Mouse (Mus musculus): ENCODE results near the gene Glra1.

The Glra1 gene

GRCm38 (mm10) chr11:55517666-55518065 lies 90.3 kb downstream of the Glra1 start:
- DNase-seq: no peak

- no peak for DNase-seq
Measured at GRCm38 (mm10) chr11:55511374-55511773, 96.6 kb downstream of the Glra1 start.

DNA sequence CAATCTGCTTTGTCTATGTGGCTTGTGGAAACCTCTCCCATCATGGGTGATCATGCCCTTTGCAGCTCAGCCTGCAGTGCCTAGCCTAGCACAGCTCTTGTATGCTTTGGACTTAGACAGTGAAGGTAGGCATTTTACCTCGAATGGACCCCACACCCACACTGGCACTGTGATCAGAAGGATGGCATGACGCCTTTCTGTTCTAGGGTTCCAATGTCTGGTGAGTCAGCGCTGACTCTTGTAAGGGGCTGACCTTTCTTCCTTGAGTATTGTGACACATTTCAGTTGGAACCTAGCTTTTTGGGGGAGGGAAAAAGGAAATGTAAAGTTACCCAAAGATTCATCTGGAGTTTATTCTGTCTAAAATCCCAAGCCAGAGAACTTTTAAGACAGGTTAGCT lies 102.5 kb downstream of the Glra1 start:
- no peak for DNase-seq

- no peak for DNase-seq
Measured at GRCm38 (mm10) chr11:55502886-55503285, 105.1 kb downstream of the Glra1 start.

DNA sequence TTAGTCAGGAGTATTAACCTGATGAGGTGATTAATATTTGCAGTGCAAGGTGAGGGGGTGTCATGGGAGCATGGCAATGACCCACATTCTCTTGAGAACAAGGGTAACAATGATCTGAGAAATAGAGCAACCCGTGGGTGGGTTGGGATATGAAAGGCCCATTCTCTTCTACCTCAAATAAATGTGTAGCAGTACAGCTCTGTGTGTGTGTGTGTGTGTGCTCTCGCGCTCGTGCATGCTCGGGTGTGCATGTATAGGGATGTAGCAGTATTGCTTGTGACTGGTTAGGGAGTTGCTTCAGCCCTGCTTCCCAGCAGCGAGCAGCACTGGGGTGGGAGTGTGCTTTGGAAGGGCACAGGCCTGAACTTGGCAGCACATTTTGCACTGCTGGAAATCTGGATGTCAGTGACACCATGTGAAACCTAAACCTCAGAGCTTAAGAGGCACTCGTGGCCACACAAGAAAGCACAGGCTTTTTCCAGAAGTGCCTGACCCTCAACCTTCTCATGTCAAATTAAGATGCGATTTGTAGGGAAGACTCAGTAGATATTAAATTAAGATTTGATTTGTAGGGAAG lies 106.0 kb downstream of the Glra1 start:
- DNase-seq: no peak

GRCm38 (mm10) chr11:55497885-55498284 lies 110.1 kb downstream of the Glra1 start:
- peak; percentile 34 to 40 for DNase-seq

- DNase-seq: no peak
Measured at GRCm38 (mm10) chr11:55496158-55496557, 111.8 kb downstream of the Glra1 start.

DNA sequence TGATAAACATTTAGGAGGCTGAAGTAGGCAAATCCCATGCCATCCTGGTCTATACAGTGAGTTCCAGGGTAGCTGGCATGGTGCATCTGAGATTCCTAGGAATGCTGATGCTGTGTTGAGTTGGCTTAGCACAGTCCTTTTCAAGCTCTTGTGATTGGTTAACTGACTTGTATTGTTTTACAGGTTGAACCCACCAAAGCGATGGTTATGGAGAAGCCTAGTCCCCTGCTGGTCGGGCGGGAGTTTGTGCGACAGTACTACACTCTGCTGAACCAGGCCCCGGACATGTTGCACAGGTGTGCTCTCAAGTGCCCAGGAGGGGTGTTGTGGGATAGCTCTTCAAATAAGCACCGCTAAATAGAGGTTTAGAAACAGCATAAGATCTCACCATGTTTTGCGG lies 122.6 kb downstream of the Glra1 start:
- no peak for DNase-seq

DNA sequence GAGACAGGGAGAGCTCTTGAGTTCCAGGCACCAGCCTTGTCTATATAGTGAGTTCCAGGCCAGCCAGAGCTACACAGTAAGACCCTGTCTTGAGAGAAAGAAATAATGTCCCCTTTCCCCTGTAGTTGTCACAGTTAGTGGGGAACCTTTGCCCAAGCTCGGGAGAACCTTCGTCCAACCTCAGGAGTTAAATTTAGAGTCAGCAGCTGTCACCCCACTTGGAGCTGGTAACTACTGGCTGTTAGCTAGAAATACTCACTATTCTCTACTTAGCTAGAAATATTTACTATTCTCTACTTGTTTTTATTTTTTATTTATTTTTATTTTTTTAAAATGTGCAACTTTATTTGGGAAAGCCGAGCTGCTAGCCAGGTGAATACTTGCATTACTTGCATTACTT lies 134.8 kb downstream of the Glra1 start:
- DNase-seq: no peak

GRCm38 (mm10) chr11:55471467-55471866 lies 136.5 kb downstream of the Glra1 start:
- DNase-seq: no peak

- no peak for DNase-seq
Measured at GRCm38 (mm10) chr11:55470761-55471160, 137.2 kb downstream of the Glra1 start.

DNA sequence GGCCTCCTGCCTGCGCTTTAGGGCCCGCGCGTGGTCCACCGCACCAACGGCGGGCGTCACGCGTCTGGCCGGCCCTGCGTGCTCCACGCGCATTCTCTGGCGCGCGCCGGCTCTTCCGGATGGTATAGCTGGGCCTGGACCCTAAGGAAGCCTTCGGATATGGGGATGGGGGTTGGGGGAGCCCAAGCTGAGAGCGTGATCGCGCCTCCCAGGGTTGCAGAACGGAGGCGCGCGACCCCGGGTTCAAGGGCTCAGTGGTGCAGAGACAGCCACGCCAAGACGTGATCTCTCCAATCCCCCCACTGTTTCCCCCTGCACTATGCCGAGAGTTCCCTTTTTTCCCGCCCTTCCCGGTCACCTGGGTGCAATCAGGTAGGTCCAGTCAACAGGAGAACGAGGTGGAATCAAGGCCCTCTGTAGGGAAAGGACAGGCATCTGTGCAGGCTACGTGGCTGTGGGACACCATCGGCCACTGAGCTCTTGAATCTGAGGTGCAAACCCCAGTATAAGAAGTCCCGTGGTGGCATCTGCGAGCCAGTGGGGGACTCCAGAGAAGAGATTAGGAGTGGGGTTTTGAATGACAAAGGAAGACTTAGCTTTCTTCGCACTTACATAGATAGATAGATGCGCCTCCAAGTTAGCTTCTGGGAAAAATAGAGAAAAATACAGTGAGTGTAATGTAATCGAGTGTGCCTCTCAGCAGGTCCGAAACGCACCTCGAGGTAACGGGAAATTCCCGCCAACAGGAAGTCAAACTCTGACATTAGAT lies 137.9 kb downstream of the Glra1 start:
- peak in 1 of 2 experiments; percentile 34 for DNase-seq

DNA sequence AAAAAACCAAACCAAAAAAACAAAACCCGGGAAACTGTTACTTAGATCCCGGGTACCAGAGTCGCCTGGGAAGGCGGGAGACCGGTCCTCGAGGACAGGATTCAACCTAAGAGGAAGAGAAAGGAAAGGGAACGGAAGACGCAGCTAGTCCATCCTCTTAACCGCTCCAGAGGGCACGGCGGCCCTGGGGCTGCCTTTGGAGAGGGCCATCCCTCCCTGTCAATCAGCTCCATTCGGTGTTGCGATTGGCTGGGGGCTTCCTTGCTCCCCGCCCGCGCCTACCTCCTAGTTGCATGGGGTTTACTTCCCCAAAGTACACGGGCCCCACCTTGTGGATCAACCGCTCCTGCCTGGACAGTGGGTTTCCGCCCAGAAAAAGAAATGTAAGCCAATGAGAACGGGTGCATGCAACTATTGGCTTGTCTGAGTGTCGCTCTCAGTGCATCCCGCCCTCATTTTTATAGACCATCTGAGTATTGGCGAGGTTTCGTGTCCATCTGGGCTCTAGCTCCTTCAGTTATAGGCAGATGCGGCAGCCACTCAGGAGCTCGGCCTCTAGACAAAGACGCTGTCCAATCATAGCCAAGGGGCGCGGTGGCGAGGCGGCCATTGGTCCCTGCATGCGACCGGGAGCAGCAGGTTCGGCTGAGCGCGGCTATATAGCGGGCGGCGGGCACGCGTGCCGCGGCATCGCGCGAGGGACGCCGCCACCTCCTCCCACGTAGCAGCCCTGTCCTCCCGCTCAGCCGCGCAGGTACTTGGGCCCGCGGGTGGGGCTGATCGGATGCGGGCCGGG lies 138.8 kb downstream of the Glra1 start, which contains the start of gene G3bp1:
TSS of gene G3bp1 (plus strand) at position 638 of the 796 bp plus-strand sequence.
- peak; percentile 99 to 100 for DNase-seq

GRCm38 (mm10) chr11:55468611-55469047 lies 139.4 kb downstream of the Glra1 start:
- DNase-seq: peak in 1 of 2 experiments; percentile 44

GRCm38 (mm10) chr11:55468012-55468411 lies 140.0 kb downstream of the Glra1 start:
- DNase-seq: peak in 1 of 2 experiments; percentile 11

DNA sequence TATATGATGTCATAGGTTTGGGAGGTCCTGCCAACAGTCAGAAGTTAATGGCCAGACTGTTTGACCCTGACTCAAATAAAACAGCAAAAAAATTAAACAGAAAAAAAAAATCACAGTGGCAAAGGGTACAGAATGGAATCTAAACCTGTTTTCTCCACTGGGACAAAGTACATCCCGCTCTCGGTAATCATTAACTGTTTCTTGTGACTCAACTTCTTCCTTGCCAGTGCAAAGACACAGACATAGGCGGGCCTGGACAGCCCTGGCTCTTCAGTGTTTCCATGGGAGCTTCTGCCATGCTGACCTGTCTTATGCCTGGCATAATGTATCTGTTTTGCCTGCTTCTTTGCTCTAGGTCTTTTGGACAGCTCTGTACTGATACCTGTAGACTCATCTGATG lies 142.8 kb downstream of the Glra1 start:
- no peak for DNase-seq

- DNase-seq: no peak
Measured at GRCm38 (mm10) chr11:55464707-55465106, 143.3 kb downstream of the Glra1 start.

All from cerebellum, postnatal 36 days (tissue).